In the genomic region with DNA sequence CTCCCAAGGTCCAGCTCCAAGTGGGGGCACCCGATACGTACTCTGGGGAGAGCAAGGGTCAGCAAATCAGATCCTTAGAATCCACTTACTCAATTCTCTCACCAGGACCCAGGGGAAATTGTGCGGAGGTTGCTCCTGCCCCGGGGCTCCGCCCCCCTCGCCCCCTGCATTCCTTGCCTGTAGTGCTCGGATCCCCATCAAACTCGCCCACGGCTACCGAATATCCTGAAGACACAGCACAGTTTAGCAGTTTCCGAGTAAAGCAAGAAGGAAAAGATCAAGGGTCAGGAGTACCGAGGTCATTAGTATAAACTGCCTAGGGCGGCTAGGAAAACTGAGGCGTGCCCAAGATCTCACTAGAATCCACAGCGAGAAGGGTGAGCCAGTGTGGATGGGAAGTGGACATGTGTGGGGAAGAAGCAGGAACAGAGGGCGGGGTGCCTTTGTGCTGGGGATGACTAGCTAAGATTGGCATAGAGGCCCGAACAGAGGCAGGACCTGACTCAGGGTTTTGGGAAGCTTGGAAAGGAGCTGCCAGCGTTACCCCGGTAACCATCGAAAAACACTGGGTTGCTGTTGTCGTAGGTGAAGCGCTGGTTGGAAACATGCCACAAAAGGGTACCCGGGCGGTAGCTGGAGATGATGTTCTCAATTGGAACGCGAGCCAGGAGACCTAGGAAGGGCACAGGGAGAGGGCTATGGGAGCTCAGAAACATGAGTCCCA, we compare ENCODE assay signal across 8 mouse cellular contexts. TPM values are rescaled to one million over a fixed set of nuclear protein-coding genes. Genes with fewer than 3 reads are reported as not detected.
DNase-seq lines count a peak whose midpoint lies in the region; ATAC-seq lines count a peak whose summit lies in the region.

No protein-coding gene starts in this region.

- 10% methylated on average over 26 of the region's 26 CpGs for WGBS in hindbrain, embryonic 15.5 days
- WGBS in stomach, embryonic 15.5 days = 24% methylated on average over 26 of the region's 26 CpGs

- H3K9ac ChIP-seq in hindbrain, embryonic 15.5 days = no peak overlapping the region
- no peak overlapping the region for H3K9ac ChIP-seq in stomach, embryonic 15.5 days

- peak; percentile 98 for DNase-seq in NIH3T3 (ENCODE audit: low read depth)
- DNase-seq in cerebellum, postnatal 14 days = peak; percentile 41 to 63
- DNase-seq in gastrocnemius, postnatal 10 days = peak; percentile 39
- peak; percentile 53 to 74 for DNase-seq in left cerebral cortex, adult 18-20 months (ENCODE audit: low spot score in 2 of 2)
- peak; percentile 51 to 67 for DNase-seq in lung, postnatal 4 days
- no peak for DNase-seq in thymus, postnatal 10 days (ENCODE audit: low spot score in 2 of 2)

- H3K4me3 ChIP-seq in hindbrain, embryonic 15.5 days = no peak overlapping the region; the same call in 1 of the 2 replicates
- H3K4me3 ChIP-seq in stomach, embryonic 15.5 days (replicated peaks) = no peak overlapping the region

- peak overlapping the region; percentile 32 for H3K4me2 ChIP-seq in hindbrain, embryonic 15.5 days
- H3K4me2 ChIP-seq in stomach, embryonic 15.5 days = peak overlapping the region; percentile 17

- peak overlapping the region; percentile 55 for H3K27ac ChIP-seq in hindbrain, embryonic 15.5 days (replicated peaks)
- H3K27ac ChIP-seq in stomach, embryonic 15.5 days = peak overlapping the region; percentile 28; the same call in 1 of the 2 replicates

- no peaks in the 10 kb centered on the region for H3K9me3 ChIP-seq in hindbrain, embryonic 15.5 days
- no peaks in the 10 kb centered on the region for H3K9me3 ChIP-seq in stomach, embryonic 15.5 days

- H3K36me3 ChIP-seq in hindbrain, embryonic 15.5 days = no peaks in the 10 kb centered on the region
- H3K36me3 ChIP-seq in stomach, embryonic 15.5 days = no peaks in the 10 kb centered on the region

- H3K27me3 ChIP-seq in hindbrain, embryonic 15.5 days = peaks cover 5% of the 10 kb centered on the region; the same call in 1 of the 2 replicates
- H3K27me3 ChIP-seq in stomach, embryonic 15.5 days (replicated peaks) = no peaks in the 10 kb centered on the region

- ATAC-seq in hindbrain, embryonic 15.5 days (ENCODE audit: low FRiP score, low read depth) = peak; percentile 39; the same call in 1 of the 2 replicates
- no peak; the same call in 1 of the 2 replicates for ATAC-seq in stomach, embryonic 15.5 days (ENCODE audit: insufficient read depth, low FRiP score, low read depth)

- H3K4me1 ChIP-seq in hindbrain, embryonic 15.5 days (replicated peaks) = peaks cover 26% of the 10 kb centered on the region
- H3K4me1 ChIP-seq in stomach, embryonic 15.5 days = peaks cover 17% of the 10 kb centered on the region

RNA-seq across cellular contexts. Expression of a gene that starts 4.0 kb away (rescaled TPM):
- 1 to 10 TPM; 1.9 to 3.7 TPM for total RNA-seq in gastrocnemius, postnatal 10 days (2021)
- 9.5 and 10.1 TPM in 2 replicates for polyA plus RNA-seq in hindbrain, embryonic 15.5 days (2015; fragmentation: Nextera tagmentation; extraction: Ambion mirVana)
- 1 to 10 TPM; 3.3 to 3.9 TPM for total RNA-seq in left cerebral cortex, adult 18-20 months (2021)
- polyA plus RNA-seq in stomach, embryonic 15.5 days (2015; fragmentation: Nextera tagmentation; extraction: Ambion mirVana) = 7.3 and 7.8 TPM in 2 replicates

RNA-seq across cellular contexts. Expression of a gene that starts 18.4 kb away (rescaled TPM):
- 10 to 100 TPM; 11.7 to 12.3 TPM for total RNA-seq in gastrocnemius, postnatal 10 days (2021)
- 29.3 and 30.7 TPM in 2 replicates for polyA plus RNA-seq in hindbrain, embryonic 15.5 days (2015; fragmentation: Nextera tagmentation; extraction: Ambion mirVana)
- 100 to 1,000 TPM; 113 to 133 TPM for total RNA-seq in left cerebral cortex, adult 18-20 months (2021)
- 5.5 and 6.1 TPM in 2 replicates for polyA plus RNA-seq in stomach, embryonic 15.5 days (2015; fragmentation: Nextera tagmentation; extraction: Ambion mirVana)

RNA-seq across cellular contexts. Expression of a gene that starts 35.8 kb away (rescaled TPM):
- 10 to 100 TPM; 81.6 to 93.6 TPM for total RNA-seq in gastrocnemius, postnatal 10 days (2021)
- 85.7 and 85.9 TPM in 2 replicates for polyA plus RNA-seq in hindbrain, embryonic 15.5 days (2015; fragmentation: Nextera tagmentation; extraction: Ambion mirVana)
- total RNA-seq in left cerebral cortex, adult 18-20 months (2021) = 10 to 100 TPM; 55.8 to 58.9 TPM
- polyA plus RNA-seq in stomach, embryonic 15.5 days (2015; fragmentation: Nextera tagmentation; extraction: Ambion mirVana) = 155 and 161 TPM in 2 replicates

RNA-seq across cellular contexts. Expression of a gene that starts 58.1 kb away (rescaled TPM):
- total RNA-seq in gastrocnemius, postnatal 10 days (2021) = 10 to 100 TPM; 51.7 to 53.5 TPM
- polyA plus RNA-seq in hindbrain, embryonic 15.5 days (2015; fragmentation: Nextera tagmentation; extraction: Ambion mirVana) = 167 and 168 TPM in 2 replicates
- total RNA-seq in left cerebral cortex, adult 18-20 months (2021) = 10 to 100 TPM; 60.6 to 73.2 TPM
- 256 and 259 TPM in 2 replicates for polyA plus RNA-seq in stomach, embryonic 15.5 days (2015; fragmentation: Nextera tagmentation; extraction: Ambion mirVana)

Comparison
In these comparisons a context has a peak if more than half of its experiments do, and no peak if none do; other contexts are left out.
1. DNase-seq: peak in NIH3T3 (single experiment), cerebellum, postnatal 14 days (2 of 2), gastrocnemius, postnatal 10 days (single experiment), left cerebral cortex, adult 18-20 months (2 of 2) and lung, postnatal 4 days (2 of 2); none in thymus, postnatal 10 days (0 of 2).
2. RNA of a gene that starts 18.4 kb away (total RNA-seq): 113 to 133 TPM in left cerebral cortex, adult 18-20 months; 11.7 to 12.3 TPM in gastrocnemius, postnatal 10 days; every median in the first group is over 4 times any median in the second.